Mouse (Mus musculus) megakaryocyte, embryonic 14.5 days (primary cell): ENCODE results near the gene Pard3. TPM values are rescaled to one million over a fixed set of nuclear protein-coding genes. Genes with fewer than 3 reads are reported as not detected.

ENCODE experiments used
- H3K27me3 ChIP-seq: replicated peaks from 2 replicates; pipeline ENCODE3; 2012; ENCODE audit warnings: inconsistent platforms
- H3K36me3 ChIP-seq: replicated peaks from 2 replicates; pipeline ENCODE3; 2012; ENCODE audit warnings: low read length, inconsistent platforms, mixed read lengths
- H3K4me1 ChIP-seq: 2 replicates; pipeline ENCODE4 v1.6.1; 2012; ENCODE audit warnings: inconsistent platforms
- H3K4me3 ChIP-seq: replicated peaks from 2 replicates; pipeline ENCODE3; 2012; ENCODE audit warnings: moderate library complexity, mild to moderate bottlenecking, inconsistent platforms
- H3K9me3 ChIP-seq: 2 replicates; pipeline ENCODE4 v1.6.1; 2012; ENCODE audit warnings: inconsistent platforms
- FLI1 ChIP-seq: IDR thresholded peaks from 2 replicates; pipeline ENCODE4 v1.6.1; 2012; ENCODE audit warnings: low read length, inconsistent platforms, mixed read lengths
- GATA1 ChIP-seq: IDR thresholded peaks from 3 replicates; pipeline ENCODE4 v1.6.1; 2012; ENCODE audit warnings: mixed read lengths, low read length, inconsistent platforms, borderline replicate concordance
- polyA plus RNA-seq: library from polyadenylated mRNA; stranded (reverse); fragments of >175 nt; gene quantifications from 2 replicates; pipeline ENCODE4 v1.2.3, GENCODE M21; 2012; ENCODE audit warnings: low replicate concordance; ENCODE audit not compliant: insufficient read depth

Gene Pard3
- polyA plus RNA-seq, 1 experiment: not detected

DNA sequence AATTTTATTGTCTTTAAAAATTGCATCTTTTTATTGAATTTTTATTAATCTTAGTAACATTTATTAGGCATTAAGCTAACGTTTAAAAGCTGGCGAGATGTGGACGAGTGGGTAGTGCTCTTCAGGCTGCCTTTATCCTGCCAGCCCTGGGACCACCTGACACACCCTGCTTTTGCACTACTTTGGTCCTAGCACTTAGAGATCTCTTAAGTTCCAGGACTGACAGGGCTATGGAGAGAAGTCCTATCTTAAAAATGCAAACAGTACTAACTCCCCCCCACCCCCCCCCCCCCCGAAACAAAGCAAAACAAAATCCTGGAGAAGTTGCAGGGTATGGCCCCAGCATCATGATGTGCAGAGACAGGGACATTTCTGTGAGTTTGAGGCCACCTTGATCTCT is 331.8 kb downstream of the Pard3 start:
- TF ChIP-seq GATA1: no peak
- no peak for TF ChIP-seq FLI1
- H3K4me1 ChIP-seq: no peaks in the 10 kb centered on the region
- peaks cover 3% of the 10 kb centered on the region for H3K27me3 ChIP-seq
- H3K36me3 ChIP-seq: no peaks in the 10 kb centered on the region
- H3K4me3 ChIP-seq: no peak overlapping the region
- H3K9me3 ChIP-seq: no peaks in the 10 kb centered on the region

DNA sequence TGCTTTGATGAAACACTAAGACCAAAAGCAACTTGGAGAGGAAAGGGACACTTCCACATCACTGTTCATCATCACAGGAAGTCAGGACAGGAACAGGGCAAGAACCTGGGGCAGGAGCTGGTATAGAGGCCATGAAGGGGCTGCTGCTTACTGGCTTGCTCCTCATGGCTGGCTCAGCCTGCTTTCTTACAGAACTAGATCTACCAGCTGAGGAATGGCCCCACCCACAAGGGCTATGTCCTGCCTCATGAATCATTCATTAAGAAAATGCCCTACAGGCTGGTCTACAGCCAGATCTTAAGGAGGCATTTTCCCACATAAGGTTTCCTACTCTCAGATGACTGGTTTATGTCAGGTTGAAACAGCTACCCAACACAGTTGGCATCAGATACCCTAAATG is 342.1 kb downstream of the Pard3 start:
- no peak for TF ChIP-seq GATA1
- no peak for TF ChIP-seq FLI1
- Histone ChIP-seq H3K36me3 (no peaks in the 10 kb centered on the region), H3K4me1 (peaks cover 3% of the 10 kb centered on the region; the same call in 1 of the 2 replicates), H3K9me3 (no peaks in the 10 kb centered on the region), H3K4me3 (no peak overlapping the region), H3K27me3 (peaks cover 7% of the 10 kb centered on the region)

- Histone ChIP-seq H3K4me3 (no peak overlapping the region), H3K27me3 (peaks cover 6% of the 10 kb centered on the region), H3K4me1 (peaks cover 3% of the 10 kb centered on the region; the same call in 1 of the 2 replicates), H3K9me3 (no peaks in the 10 kb centered on the region), H3K36me3 (no peaks in the 10 kb centered on the region)
- no peak for TF ChIP-seq FLI1
- no peak for TF ChIP-seq GATA1
These were observed 346.9 kb downstream of the Pard3 start for GRCm38 (mm10) chr8:127410606-127411005.

- H3K36me3 ChIP-seq: no peaks in the 10 kb centered on the region
- H3K9me3 ChIP-seq: no peaks in the 10 kb centered on the region
- H3K4me1 ChIP-seq: no peaks in the 10 kb centered on the region
- H3K27me3 ChIP-seq: peaks cover 4% of the 10 kb centered on the region
- no peak overlapping the region for H3K4me3 ChIP-seq
- TF ChIP-seq GATA1 (no peak), FLI1 (no peak)
These were observed 347.6 kb downstream of the Pard3 start for GRCm38 (mm10) chr8:127411190-127411848.

DNA sequence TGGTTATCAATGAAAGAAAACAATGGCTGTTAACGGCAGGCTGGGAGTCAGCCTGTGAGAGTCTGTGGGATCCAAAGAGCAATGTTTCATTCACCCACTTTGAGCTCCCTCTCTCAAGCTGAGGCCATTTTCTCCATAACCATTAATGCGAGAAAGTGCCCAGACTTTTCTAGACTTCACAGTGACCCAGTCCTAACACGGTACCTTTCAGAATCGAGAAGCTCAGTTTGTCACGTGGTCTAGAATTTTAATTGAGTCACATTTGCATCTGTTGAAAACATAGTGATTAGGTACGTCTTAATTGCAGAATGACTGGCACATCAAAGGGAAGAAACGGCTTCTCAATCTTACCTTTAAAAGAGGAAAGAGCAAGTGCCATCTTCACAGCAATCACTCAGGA is 359.3 kb downstream of the Pard3 start:
- H3K36me3 ChIP-seq: no peaks in the 10 kb centered on the region
- peaks cover 59% of the 10 kb centered on the region for H3K4me1 ChIP-seq
- no peak overlapping the region for H3K4me3 ChIP-seq
- TF ChIP-seq GATA1 (no peak), FLI1 (no peak)
- H3K27me3 ChIP-seq: peaks cover 7% of the 10 kb centered on the region
- no peaks in the 10 kb centered on the region for H3K9me3 ChIP-seq

GRCm38 (mm10) chr8:127424211-127424916 is 360.7 kb downstream of the Pard3 start:
- H3K27me3 ChIP-seq: peaks cover 7% of the 10 kb centered on the region
- H3K4me3 ChIP-seq: no peak overlapping the region
- TF ChIP-seq FLI1: no peak
- no peak for TF ChIP-seq GATA1
- H3K4me1 ChIP-seq: peaks cover 66% of the 10 kb centered on the region
- H3K36me3 ChIP-seq: no peaks in the 10 kb centered on the region
- no peaks in the 10 kb centered on the region for H3K9me3 ChIP-seq

- no peak for TF ChIP-seq FLI1
- no peak for TF ChIP-seq GATA1
- H3K4me1 ChIP-seq: peaks cover 68% of the 10 kb centered on the region
- peaks cover 5% of the 10 kb centered on the region for H3K27me3 ChIP-seq
- no peaks in the 10 kb centered on the region for H3K36me3 ChIP-seq
- peak overlapping the region; percentile 64 for H3K4me3 ChIP-seq
- no peaks in the 10 kb centered on the region for H3K9me3 ChIP-seq
These were observed 363.2 kb downstream of the Pard3 start for GRCm38 (mm10) chr8:127426857-127427256.

- Histone ChIP-seq H3K36me3 (no peaks in the 10 kb centered on the region), H3K27me3 (peaks cover 5% of the 10 kb centered on the region), H3K9me3 (no peaks in the 10 kb centered on the region), H3K4me3 (no peak overlapping the region), H3K4me1 (peaks cover 59% of the 10 kb centered on the region)
- TF ChIP-seq FLI1: no peak
- TF ChIP-seq GATA1: no peak
These were observed 364.3 kb downstream of the Pard3 start for GRCm38 (mm10) chr8:127428004-127428403.

GRCm38 (mm10) chr8:127431236-127431635 is 367.5 kb downstream of the Pard3 start:
- Histone ChIP-seq H3K36me3 (peaks cover 7% of the 10 kb centered on the region), H3K4me1 (peaks cover 48% of the 10 kb centered on the region), H3K9me3 (no peaks in the 10 kb centered on the region), H3K27me3 (no peaks in the 10 kb centered on the region), H3K4me3 (no peak overlapping the region)
- TF ChIP-seq GATA1: no peak
- TF ChIP-seq FLI1: no peak

GRCm38 (mm10) chr8:127435975-127436374 is 372.3 kb downstream of the Pard3 start:
- Histone ChIP-seq H3K4me1 (peaks cover 61% of the 10 kb centered on the region), H3K27me3 (no peaks in the 10 kb centered on the region), H3K36me3 (peaks cover 12% of the 10 kb centered on the region), H3K9me3 (no peaks in the 10 kb centered on the region), H3K4me3 (no peak overlapping the region)
- TF ChIP-seq FLI1: no peak
- TF ChIP-seq GATA1: no peak
